Mouse (Mus musculus): Measurements from ENCODE around the gene Dhx8. TPM values are rescaled to one million over a fixed set of nuclear protein-coding genes. Genes with fewer than 3 reads are reported as not detected.

Dhx8 gene
- polyA plus RNA-seq, 2 experiments: 9.6 to 12.9 TPM

DNA sequence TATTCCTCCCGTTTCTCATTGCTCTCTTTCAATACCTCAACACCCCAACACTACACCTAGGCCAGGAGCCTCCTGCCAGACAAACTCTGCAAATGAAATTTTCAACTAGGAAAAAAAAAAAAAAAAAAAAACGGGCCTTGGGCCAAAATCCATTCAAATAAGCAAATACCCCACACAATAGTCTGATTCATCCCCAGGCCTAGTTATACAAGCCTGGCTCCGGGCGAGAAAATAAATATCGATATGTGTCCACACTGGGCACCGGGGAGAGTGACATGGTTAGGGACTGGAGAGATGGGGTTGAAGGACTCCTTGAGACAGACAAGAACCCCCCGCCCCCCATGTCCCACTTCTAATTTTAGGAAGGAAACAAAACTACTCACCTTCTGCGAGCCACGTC lies 50.9 kb downstream of the Dhx8 start:
- TF ChIP-seq EP300 (IDR thresholded peaks at IDR 0.05; ENCODE audit: low read depth) (no peak), CTCF (IDR thresholded peaks at IDR 0.05; ENCODE audit: low read depth) (no peak)
- Histone ChIP-seq H3K9me3 (ENCODE audit: control insufficient read depth, low read length) (no peaks in the 10 kb centered on the region), H3K4me3 (ENCODE audit: insufficient read depth in 1 of 2, low read depth in 2 of 2, low read length in 2 of 2) (no peak overlapping the region), H3K9ac (replicated peaks) (no peak overlapping the region), H3K27me3 (ENCODE audit: control insufficient read depth, insufficient read depth, low read length) (peaks cover 53% of the 10 kb centered on the region), H3K4me2 (ENCODE audit: low read depth) (no peak overlapping the region), H3K4me1 (replicated peaks; ENCODE audit: control insufficient read depth in 2 of 2, insufficient read depth in 2 of 2, low read length in 1 of 2) (peaks cover 0 to 2% of the 10 kb centered on the region in 2 experiments; a peak in 1 of 4 replicates), H3K36me3 (replicated peaks; ENCODE audit: control insufficient read depth, insufficient read depth, low read depth) (no peaks in the 10 kb centered on the region), H3K27ac (no peak overlapping the region)
- no peak for ATAC-seq (ENCODE audit: insufficient read depth)
- WGBS (ENCODE audit: insufficient replicate concordance): 27% methylated on average over 9 of the region's 9 CpGs
- DNase-seq (ENCODE audit: low read depth in 3 of 3, low spot score in 3 of 3): no peak

DNA sequence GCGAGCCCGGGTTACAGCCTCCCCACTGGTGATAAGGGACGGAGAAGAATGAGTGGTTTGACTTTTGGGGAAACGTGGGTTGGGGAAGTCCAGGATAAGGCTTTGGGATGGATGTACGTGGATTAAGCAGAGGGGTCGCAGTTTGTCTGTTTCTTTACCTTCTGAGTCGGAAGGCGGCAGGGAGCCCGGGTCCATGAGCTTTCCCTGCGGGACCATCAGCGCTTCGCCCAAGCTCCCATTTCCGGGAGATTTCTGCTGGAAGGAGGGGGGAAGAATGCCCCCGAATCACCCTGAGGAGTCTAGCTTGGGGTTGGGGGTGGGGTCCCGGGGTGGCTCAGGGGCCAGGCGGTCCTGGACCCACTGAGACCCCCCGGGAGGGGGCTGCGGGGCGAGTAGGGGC lies 51.4 kb downstream of the Dhx8 start:
- no peak for TF ChIP-seq CTCF (IDR thresholded peaks at IDR 0.05; ENCODE audit: low read depth)
- DNase-seq (ENCODE audit: low read depth in 3 of 3, low spot score in 3 of 3): no peak
- Histone ChIP-seq H3K4me3 (ENCODE audit: insufficient read depth in 1 of 2, low read depth in 2 of 2, low read length in 2 of 2) (peak overlapping the region in 1 of 2 experiments; percentile 40; a peak in 2 of 4 replicates), H3K9me3 (ENCODE audit: control insufficient read depth, low read length) (no peaks in the 10 kb centered on the region), H3K27me3 (ENCODE audit: control insufficient read depth, insufficient read depth, low read length) (peaks cover 53% of the 10 kb centered on the region), H3K4me1 (replicated peaks; ENCODE audit: control insufficient read depth in 2 of 2, insufficient read depth in 2 of 2, low read length in 1 of 2) (peaks cover 0 to 2% of the 10 kb centered on the region in 2 experiments; a peak in 1 of 4 replicates), H3K4me2 (ENCODE audit: low read depth) (peak overlapping the region; percentile 56), H3K27ac (no peak overlapping the region), H3K36me3 (replicated peaks; ENCODE audit: control insufficient read depth, insufficient read depth, low read depth) (no peaks in the 10 kb centered on the region), H3K9ac (replicated peaks) (no peak overlapping the region)
- no peak for ATAC-seq (ENCODE audit: insufficient read depth)
- WGBS (ENCODE audit: insufficient replicate concordance): 4% methylated on average over 16 of the region's 19 CpGs

DNA sequence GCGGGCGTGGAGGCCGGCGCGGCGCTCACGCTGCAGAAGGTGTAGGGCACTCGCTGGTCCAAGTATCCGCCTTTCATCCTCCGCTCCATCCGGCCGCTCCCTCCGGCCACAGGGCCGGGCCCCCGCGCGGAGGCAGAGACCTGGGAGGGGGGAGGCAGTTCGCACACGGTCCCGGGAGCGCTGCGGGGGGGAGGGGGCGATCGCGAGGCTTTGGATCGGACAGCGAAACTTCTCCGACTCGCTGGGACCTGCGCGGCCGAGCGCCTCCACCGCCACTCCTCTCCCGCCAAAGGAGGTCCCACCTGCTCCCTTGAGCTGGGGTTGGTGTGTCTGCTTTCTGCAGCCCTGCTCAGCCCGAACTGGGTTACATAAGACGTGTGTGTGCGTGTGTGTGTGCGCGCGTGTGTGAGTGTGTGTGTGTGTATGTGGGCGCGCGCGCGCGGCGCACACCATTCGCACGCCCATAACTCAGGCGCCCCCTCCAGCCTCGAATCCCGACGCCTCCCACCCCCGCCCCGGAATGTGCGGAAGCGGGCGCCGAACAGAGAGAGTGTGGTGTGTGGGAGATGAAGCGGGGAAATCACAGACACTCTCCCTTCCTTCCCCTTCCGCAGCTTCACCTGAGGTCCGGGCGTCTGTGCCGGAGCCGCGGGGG lies 51.9 kb downstream of the Dhx8 start:
- Histone ChIP-seq H3K27me3 (ENCODE audit: control insufficient read depth, insufficient read depth, low read length) (peaks cover 53% of the 10 kb centered on the region), H3K27ac (no peak overlapping the region), H3K9ac (replicated peaks) (no peak overlapping the region), H3K4me2 (ENCODE audit: low read depth) (peak overlapping the region; percentile 56), H3K4me1 (replicated peaks; ENCODE audit: control insufficient read depth in 2 of 2, insufficient read depth in 2 of 2, low read length in 1 of 2) (peaks cover 0 to 2% of the 10 kb centered on the region in 2 experiments; a peak in 1 of 4 replicates), H3K4me3 (ENCODE audit: insufficient read depth in 1 of 2, low read depth in 2 of 2, low read length in 2 of 2) (peak overlapping the region; percentile 40 to 49), H3K9me3 (ENCODE audit: control insufficient read depth, low read length) (no peaks in the 10 kb centered on the region), H3K36me3 (replicated peaks; ENCODE audit: control insufficient read depth, insufficient read depth, low read depth) (no peaks in the 10 kb centered on the region)
- TF ChIP-seq CTCF (IDR thresholded peaks at IDR 0.05; ENCODE audit: low read depth): no peak
- ATAC-seq (ENCODE audit: insufficient read depth) (peak; percentile 32; the same call in 1 of the 2 replicates), DNase-seq (ENCODE audit: low read depth in 3 of 3, low spot score in 3 of 3) (no peak)
- WGBS (ENCODE audit: insufficient replicate concordance): 1% methylated on average over 63 of the region's 67 CpGs

DNA sequence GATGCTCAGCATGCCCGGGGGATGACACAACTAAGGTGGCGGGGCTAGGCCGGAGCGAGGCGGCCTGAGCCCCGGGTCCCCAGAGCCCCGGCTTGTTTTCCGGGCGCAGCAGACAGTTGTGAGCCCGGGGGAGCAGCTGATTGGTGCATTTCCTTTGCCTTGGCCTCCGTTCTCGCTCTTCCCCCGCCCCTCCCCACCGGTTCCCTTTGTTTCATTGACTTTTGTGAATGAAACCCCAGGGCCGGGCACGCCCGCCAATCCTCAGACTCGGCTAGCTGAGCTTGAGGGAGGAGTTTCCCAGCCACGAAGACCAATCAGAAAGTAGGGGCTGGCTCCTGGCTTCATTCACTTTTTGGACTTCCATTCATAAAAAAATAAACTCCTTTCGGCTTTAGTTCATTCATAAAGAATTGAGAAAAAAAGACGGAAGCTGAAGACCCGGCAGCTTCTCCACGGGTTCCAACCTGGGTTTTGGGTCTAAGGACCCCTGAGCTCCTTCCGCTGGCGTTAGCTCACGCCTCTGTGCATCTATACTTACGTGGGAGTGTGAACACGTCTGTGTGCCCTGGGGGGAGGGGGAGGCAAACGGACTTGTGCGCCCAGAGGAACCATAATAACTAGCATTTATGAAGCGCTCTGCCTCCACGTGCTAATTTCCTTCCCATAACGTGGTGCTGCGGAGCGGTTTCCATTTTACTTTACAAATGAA lies 52.6 kb downstream of the Dhx8 start, which contains the start of gene Etv4:
Gene Etv4 (minus strand): TSS at position 229 of the 709 bp plus-strand sequence.
- H3K4me3 ChIP-seq (ENCODE audit: insufficient read depth in 1 of 2, low read depth in 2 of 2, low read length in 2 of 2): peak within 1 kb of the TSS; percentile 40 to 50
- peaks cover 53% of the 10 kb centered on the region for H3K27me3 ChIP-seq (ENCODE audit: control insufficient read depth, insufficient read depth, low read length)
- H3K9me3 ChIP-seq (ENCODE audit: control insufficient read depth, low read length): no peaks in the 10 kb centered on the region
- 1% methylated on average over 35 of the region's 35 CpGs for WGBS (ENCODE audit: insufficient replicate concordance)
- H3K36me3 ChIP-seq (replicated peaks; ENCODE audit: control insufficient read depth, insufficient read depth, low read depth): no peaks in the 10 kb centered on the region
- no peak within 1 kb of the TSS for H3K27ac ChIP-seq
- peak within 1 kb of the TSS; percentile 56 for H3K4me2 ChIP-seq (ENCODE audit: low read depth)
- H3K9ac ChIP-seq (replicated peaks): no peak within 1 kb of the TSS
- peaks cover 0 to 2% of the 10 kb centered on the region in 2 experiments; a peak in 1 of 4 replicates for H3K4me1 ChIP-seq (replicated peaks; ENCODE audit: control insufficient read depth in 2 of 2, insufficient read depth in 2 of 2, low read length in 1 of 2)
- peak; percentile 54 to 63 (median 54) for DNase-seq (ENCODE audit: low read depth in 3 of 3, low spot score in 3 of 3)
- TF ChIP-seq CTCF (IDR thresholded peaks at IDR 0.05; ENCODE audit: low read depth): no peak
- TF ChIP-seq EP300 (IDR thresholded peaks at IDR 0.05; ENCODE audit: low read depth): no peak
- peak; percentile 84 for ATAC-seq (ENCODE audit: insufficient read depth)

DNA sequence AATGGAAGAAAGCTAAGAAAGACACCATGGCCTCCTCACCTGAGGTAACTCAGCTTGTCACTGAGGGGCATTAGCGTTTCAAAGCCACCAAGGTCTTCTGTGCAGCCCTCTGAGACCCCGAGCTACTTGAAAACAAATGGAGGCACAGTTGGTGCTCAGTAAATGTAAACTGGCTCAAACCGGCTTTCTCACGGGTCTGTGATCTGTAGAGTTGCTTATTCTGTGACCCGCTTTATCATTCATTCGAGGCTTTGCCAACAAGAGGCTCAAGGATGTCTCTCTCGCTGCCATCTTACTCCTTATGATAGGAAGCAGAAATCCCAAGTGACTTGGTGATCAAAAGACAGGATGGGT lies 53.1 kb downstream of the Dhx8 start:
- Histone ChIP-seq H3K4me1 (replicated peaks; ENCODE audit: control insufficient read depth in 2 of 2, insufficient read depth in 2 of 2, low read length in 1 of 2) (peaks cover 0 to 2% of the 10 kb centered on the region in 2 experiments; a peak in 1 of 4 replicates), H3K27ac (no peak overlapping the region), H3K9me3 (ENCODE audit: control insufficient read depth, low read length) (no peaks in the 10 kb centered on the region), H3K4me2 (ENCODE audit: low read depth) (peak overlapping the region; percentile 56), H3K9ac (replicated peaks) (no peak overlapping the region), H3K27me3 (ENCODE audit: control insufficient read depth, insufficient read depth, low read length) (peaks cover 53% of the 10 kb centered on the region), H3K36me3 (replicated peaks; ENCODE audit: control insufficient read depth, insufficient read depth, low read depth) (no peaks in the 10 kb centered on the region), H3K4me3 (ENCODE audit: insufficient read depth in 1 of 2, low read depth in 2 of 2, low read length in 2 of 2) (peak overlapping the region; percentile 26 to 50; a peak in 2 of 4 replicates)
- no peak for DNase-seq (ENCODE audit: low read depth in 3 of 3, low spot score in 3 of 3)
- no peak for ATAC-seq (ENCODE audit: insufficient read depth)
- TF ChIP-seq EP300 (IDR thresholded peaks at IDR 0.05; ENCODE audit: low read depth) (no peak), CTCF (IDR thresholded peaks at IDR 0.05; ENCODE audit: low read depth) (no peak)
- WGBS (ENCODE audit: insufficient replicate concordance): 9% methylated on average over 7 of the region's 7 CpGs
